Mouse (Mus musculus) A20 (cell line): ENCODE measurements around the gene Chek2.

Experiments
- DNase-seq: peaks from one replicate; pipeline ENCODE4 v3.0.0-alpha.2; 2011; ENCODE audit warnings: low read depth, low spot score

Chek2 gene

GRCm38 (mm10) chr5:110898169-110898568, 58.4 kb downstream of the Chek2 start:
- no peak for DNase-seq

- no peak for DNase-seq
Measured at GRCm38 (mm10) chr5:110898785-110899184, 59.0 kb downstream of the Chek2 start.

DNA sequence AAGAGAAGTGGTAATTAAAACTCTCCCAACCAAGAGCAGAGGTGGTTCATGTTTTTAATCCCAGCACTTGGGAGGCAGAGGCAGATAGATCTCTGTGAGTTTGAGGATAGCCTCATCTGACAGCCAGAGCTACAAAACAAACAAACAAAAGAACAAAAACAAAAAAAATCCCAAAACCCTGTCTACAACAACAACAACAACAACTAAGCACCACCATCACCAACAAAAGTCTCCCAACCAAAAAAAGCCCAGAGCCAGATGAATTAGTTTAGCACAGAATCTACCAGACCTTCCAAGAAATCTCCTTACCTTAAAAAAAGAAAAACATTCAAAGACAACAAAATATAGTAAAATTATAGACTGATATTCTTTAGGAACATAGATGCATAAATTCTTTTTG, 60.6 kb downstream of the Chek2 start:
- no peak for DNase-seq

- DNase-seq, result no peak
Measured at GRCm38 (mm10) chr5:110906708-110907107, 66.9 kb downstream of the Chek2 start.

GRCm38 (mm10) chr5:110908879-110909278, 69.1 kb downstream of the Chek2 start:
- DNase-seq, result no peak

- no peak for DNase-seq
Measured at GRCm38 (mm10) chr5:110909955-110910589, 70.3 kb downstream of the Chek2 start.

GRCm38 (mm10) chr5:110914859-110915258, 75.1 kb downstream of the Chek2 start:
- no peak for DNase-seq

GRCm38 (mm10) chr5:110916241-110916640, 76.5 kb downstream of the Chek2 start:
- no peak for DNase-seq

GRCm38 (mm10) chr5:110919541-110919940, 79.8 kb downstream of the Chek2 start:
- DNase-seq, result no peak

- DNase-seq, result no peak
Measured at GRCm38 (mm10) chr5:110923336-110923735, 83.6 kb downstream of the Chek2 start.
